Mouse (Mus musculus) ovary, postnatal 36 days (tissue): ENCODE results near the gene Eng.
A peak's percentile ranks its signal among the peaks of the same experiment; 100 is the strongest.

Experiments used
- DNase-seq: peaks from one replicate; pipeline ENCODE4 v3.0.0; 2022; ENCODE audit warnings: low spot score, mixed read lengths

Gene Eng

GRCm38 (mm10) chr2:32681754-32682153 lies 35.4 kb downstream of the Eng start:
- DNase-seq: no peak

DNA sequence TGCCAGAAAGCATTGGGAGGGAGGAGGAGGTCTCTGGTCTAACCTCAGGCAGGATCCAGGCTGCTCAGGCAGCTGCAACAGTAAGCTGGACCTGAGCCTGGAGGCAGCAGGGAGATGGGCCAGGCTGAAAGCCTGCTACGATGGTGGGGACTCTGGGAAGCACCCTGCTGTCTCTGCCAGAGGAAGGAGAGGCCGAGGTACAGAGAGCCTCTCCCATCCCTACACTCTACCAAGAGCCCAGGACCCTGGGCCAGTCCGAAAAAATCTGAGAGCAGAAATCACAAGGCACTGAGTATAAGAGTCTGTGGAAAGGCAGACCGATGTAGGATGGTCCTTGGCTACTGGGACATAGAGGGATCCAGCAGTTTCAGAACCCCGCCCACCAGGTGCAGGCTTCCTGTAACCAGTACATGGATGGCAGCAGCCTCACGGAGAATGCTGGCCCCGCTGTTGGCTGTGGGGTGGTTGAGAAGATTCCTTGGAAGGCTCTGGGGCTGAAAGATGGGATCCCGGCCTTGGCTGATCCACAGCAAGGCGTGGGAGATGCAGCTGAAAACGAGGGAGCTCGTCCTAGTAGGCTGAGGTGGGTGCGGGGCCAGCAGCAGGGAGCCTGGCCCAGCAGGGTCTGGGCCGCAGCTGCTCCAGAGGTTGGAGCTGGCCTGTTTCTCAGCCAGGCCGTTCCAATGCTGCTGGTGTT lies 36.5 kb downstream of the Eng start:
- no peak for DNase-seq

GRCm38 (mm10) chr2:32683701-32684100 lies 37.3 kb downstream of the Eng start:
- DNase-seq: no peak

GRCm38 (mm10) chr2:32684681-32685428 lies 38.5 kb downstream of the Eng start:
- DNase-seq: no peak

DNA sequence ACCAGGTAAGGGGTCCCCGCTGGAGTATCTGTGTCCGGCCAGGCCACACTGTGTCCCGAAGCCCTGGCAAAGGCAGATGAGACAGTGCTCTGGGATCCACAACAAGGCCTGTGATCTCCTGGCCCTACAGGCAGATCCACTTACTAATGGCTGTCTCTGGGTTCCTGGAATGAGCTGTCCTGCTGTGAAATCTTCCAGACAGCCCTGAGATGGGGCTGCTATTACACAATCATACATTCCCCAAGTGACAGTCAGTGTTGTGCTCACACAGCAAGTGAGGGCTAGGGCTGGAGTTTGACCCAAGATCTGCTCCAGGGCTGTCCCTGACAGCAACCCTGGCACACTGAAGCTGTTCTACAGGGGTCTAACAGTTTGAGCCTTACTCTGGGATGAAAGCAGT lies 39.4 kb downstream of the Eng start:
- no peak for DNase-seq

GRCm38 (mm10) chr2:32686640-32687039 lies 40.2 kb downstream of the Eng start:
- DNase-seq: no peak

- no peak for DNase-seq
Observed at GRCm38 (mm10) chr2:32687562-32687961, 41.2 kb downstream of the Eng start.

DNA sequence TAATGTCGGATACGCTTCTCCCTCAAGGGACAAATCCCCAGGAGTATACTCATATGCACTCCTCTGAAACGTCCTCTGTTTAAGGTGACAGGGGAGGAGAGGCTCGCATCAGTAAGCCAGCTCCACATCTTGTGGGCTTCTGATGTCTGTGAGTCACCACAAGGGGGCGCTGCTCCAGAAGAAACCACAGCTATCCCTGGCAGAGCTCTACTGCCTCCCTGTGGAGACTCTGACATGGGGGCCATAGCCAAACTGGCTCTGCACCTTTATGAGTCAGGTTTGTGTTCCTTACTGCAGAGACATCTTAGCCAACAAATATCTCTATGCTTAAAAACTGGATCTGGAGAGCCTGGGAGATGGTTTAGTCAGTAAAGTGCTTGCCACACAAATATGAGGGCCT lies 43.0 kb downstream of the Eng start:
- DNase-seq: peak; percentile 83

DNA sequence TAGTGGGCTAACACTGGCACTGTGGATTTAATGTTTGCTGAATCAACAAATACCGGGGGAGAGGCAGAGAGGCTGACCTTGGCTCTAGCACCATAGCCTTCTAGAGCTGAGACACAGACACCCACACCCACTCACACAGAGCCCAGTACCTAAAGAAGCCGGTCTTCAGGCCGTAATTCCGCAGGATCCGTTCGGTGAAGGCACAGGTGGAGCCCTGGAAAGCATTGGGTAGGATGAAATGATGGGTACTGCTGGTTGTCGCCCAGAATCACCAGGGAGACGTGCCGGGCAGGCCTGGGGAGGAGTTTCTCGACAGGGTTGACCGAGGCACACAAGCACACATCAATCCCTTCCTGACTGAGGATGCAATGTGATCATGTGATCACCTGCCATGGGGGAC lies 44.6 kb downstream of the Eng start:
- no peak for DNase-seq

- DNase-seq: no peak
Observed at GRCm38 (mm10) chr2:32692496-32692895, 46.1 kb downstream of the Eng start.

- no peak for DNase-seq
Observed at GRCm38 (mm10) chr2:32693282-32693681, 46.9 kb downstream of the Eng start.

DNA sequence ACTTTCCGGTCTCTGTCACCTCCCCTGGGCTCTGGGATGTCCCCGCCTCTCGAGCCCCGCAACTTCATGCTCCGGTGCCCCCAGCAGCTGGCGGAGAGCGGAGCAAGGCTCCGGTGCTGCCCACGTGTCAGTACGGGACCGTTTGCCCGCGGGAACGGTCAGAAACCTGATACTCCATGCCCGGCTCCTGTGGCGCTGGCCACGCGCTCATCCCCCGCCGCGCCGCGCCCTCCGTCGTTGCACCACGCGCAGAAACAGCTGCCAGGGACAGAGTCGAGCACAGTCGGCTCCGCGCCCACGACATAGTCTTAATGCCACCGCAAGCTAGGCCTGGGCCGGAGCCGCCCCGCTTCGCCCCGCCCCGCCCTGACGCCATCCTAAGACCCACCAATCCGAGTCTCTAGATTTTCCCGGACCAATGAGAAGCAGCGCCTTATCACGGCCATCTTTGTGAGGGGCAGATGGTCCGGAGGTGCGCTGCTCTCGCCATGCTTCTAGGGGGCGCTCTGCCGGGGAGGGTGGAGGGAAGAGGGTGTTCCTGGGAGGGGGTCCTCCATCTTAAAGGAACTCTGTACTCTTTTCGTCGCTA lies 47.5 kb downstream of the Eng start:
- peak; percentile 95 for DNase-seq

DNA sequence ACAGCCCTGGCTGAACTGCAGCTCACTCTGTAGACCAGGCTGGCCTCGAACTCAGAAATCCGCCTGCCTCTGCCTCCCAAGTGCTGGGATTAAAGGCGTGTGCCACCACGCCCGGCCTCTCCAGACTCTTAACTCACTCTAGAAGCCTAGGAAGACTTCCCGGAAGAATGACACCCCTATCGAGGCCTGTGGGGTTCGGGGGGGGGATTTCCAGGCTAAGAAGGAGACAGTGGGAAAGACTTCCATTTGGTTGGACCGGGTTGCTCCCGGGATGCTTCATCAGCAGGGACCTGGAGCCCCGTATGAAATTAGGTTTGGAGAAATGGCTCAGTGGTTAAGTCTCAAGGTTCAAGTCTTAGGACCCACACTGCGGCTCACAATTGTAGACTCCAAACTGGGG lies 48.3 kb downstream of the Eng start:
- DNase-seq: no peak

- no peak for DNase-seq
Observed at GRCm38 (mm10) chr2:32699680-32700079, 53.3 kb downstream of the Eng start.

GRCm38 (mm10) chr2:32700966-32701743 lies 54.8 kb downstream of the Eng start:
- DNase-seq: no peak

- DNase-seq: no peak
Observed at GRCm38 (mm10) chr2:32703046-32703445, 56.7 kb downstream of the Eng start.

- DNase-seq: no peak
Observed at GRCm38 (mm10) chr2:32704021-32704421, 57.6 kb downstream of the Eng start, which contains the start of gene Fpgs. Gene Fpgs, minus strand, starts transcription at chr2:32704145.

- no peak for DNase-seq
Observed at GRCm38 (mm10) chr2:32705018-32705417, 58.6 kb downstream of the Eng start.

- DNase-seq: no peak
Observed at GRCm38 (mm10) chr2:32706971-32707370, 60.6 kb downstream of the Eng start.

GRCm38 (mm10) chr2:32708643-32709042 lies 62.2 kb downstream of the Eng start:
- DNase-seq: no peak

DNA sequence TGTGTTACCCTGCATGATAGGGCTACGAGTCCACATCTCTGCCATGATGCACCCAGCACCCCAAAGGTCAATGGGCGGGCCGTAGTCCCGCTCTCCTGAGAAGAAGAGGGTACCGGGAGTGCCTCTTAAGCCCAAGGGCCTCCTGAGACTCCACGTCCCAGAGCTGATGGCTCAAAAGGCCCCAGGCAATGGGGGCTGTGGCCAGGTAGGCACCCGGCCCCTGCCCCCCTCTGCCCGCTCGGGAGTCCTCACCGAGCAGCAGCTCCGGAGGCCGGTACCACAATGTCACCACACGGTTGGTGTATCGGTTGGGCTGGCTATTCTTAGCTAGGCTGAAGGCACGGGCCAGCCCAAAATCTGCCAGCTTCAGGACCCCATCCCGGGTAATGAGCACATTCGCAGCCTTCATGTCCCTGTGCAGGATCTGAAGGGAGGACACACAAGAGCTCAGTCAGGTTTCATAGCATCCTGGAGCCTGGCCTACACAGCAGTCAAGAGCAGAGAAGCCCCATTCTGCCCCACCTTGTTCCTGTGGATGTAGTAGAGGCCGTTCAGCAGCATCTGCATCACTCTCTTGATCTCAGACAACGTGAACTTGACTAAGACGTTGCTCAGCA lies 63.2 kb downstream of the Eng start:
- no peak for DNase-seq

DNA sequence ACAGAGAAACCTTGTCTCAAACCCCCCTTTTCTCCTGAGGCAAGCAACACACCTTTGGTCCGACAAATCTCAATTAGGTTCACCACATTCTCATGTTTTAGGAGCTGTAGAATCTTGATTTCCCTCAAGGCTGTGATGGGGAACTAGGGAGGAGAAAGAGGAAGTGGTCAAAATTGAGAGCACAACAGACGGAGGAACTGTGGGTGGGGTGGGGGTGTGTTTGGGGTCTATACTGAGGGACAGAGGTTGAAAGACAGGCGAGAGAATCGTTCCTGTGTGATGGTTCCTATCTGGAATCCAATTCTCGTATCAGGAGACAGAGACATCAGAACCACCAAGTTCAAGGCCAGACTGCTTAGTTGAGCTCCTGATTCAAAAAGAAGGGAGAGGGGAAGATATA lies 64.0 kb downstream of the Eng start:
- no peak for DNase-seq
